Mouse (Mus musculus) cortical plate, adult 2 months (tissue): ENCODE results near the gene Chd2. TPM values are rescaled to one million over a fixed set of nuclear protein-coding genes. Genes with fewer than 3 reads are reported as not detected.

ENCODE experiments used
- H3K27ac ChIP-seq: fragments of 200-500 bp; 2 replicates; pipeline ENCODE4 v1.5.1; 2012; ENCODE audit warnings: low read length, control low read depth, inconsistent platforms; ENCODE audit not compliant: insufficient read depth
- H3K4me1 ChIP-seq: fragments of 200-500 bp; 2 replicates; pipeline ENCODE4 v1.6.1; 2011; ENCODE audit warnings: low read length; ENCODE audit not compliant: control insufficient read depth, insufficient read depth
- H3K4me3 ChIP-seq: fragments of 200-500 bp; 2 replicates; pipeline ENCODE4 v1.5.1; 2011; ENCODE audit warnings: mild to moderate bottlenecking, low read length, control low read depth; ENCODE audit not compliant: insufficient read depth
- CTCF ChIP-seq: fragments of 200-500 bp; IDR thresholded peaks from 2 replicates; pipeline ENCODE4 v1.5.1; 2011; ENCODE audit warnings: mild to moderate bottlenecking, control low read depth, low read length; ENCODE audit not compliant: insufficient read depth; ENCODE audit errors: extremely low read depth
- POLR2A ChIP-seq: fragments of 200-500 bp; IDR thresholded peaks from 2 replicates; pipeline ENCODE4 v1.6.1; 2011; ENCODE audit warnings: mild to moderate bottlenecking, low read length, control low read depth; ENCODE audit not compliant: insufficient read depth; ENCODE audit errors: extremely low read depth
- polyA plus RNA-seq: library from polyadenylated mRNA; depleted of rRNA; stranded (reverse); fragments of >200 nt; gene quantifications from 2 replicates; pipeline ENCODE4 v1.2.3, GENCODE M21; 2012

The Chd2 gene
- polyA plus RNA-seq, 1 experiment, result 33.5 TPM

DNA sequence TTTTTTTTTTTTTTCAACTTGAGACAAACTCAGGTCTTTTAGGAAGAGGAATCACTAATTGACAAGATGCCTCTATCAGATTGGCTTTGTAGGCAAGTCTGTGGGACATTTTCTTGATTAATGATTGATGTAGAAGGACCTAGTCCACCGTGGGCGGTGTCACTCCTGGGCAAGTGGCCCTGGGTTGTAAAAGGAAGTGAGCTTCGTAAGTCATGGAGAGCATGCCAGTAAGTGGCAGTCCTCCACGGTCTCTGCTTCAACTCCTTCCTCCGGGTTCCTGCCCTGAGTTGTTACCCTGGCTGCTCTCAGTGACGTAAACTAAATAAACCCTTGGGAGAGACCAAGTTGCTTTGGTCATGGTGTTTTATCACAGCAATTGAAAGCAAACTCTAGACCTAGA lies 22.5 kb upstream of the Chd2 start:
- no peaks in the 10 kb centered on the region for H3K4me1 ChIP-seq
- H3K4me3 ChIP-seq, result no peak overlapping the region
- H3K27ac ChIP-seq, result no peak overlapping the region
- TF ChIP-seq POLR2A, result no peak
- no peak for TF ChIP-seq CTCF

DNA sequence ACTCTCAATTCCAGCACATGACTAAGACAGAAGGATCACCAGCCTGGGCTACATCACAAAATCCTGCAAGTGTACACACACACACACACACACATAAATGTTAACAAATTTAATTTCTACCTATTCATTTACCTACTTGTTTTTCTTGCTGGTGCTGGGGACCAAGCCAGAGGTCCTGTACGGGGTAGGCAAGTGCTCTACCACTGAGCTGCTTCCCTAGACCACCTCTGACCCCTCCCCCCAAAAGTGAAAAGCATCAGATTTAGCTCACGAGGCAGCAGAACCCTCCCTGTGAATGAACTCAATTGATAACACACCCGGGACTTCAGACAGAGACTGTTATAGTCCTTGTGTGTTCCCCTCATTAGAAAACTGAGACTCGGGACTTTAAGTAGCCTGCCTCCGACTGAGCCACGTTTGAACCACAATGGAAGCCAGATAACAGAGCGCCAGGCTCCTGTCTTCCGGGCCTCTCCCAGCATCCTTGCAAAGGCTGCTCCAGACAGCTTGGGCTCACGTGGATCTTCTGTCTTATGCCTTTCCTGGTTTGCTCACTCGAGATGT lies 19.9 kb upstream of the Chd2 start:
- TF ChIP-seq CTCF (no peak), POLR2A (no peak)
- no peaks in the 10 kb centered on the region for H3K4me1 ChIP-seq
- H3K4me3 ChIP-seq, result no peak overlapping the region
- H3K27ac ChIP-seq, result no peak overlapping the region

DNA sequence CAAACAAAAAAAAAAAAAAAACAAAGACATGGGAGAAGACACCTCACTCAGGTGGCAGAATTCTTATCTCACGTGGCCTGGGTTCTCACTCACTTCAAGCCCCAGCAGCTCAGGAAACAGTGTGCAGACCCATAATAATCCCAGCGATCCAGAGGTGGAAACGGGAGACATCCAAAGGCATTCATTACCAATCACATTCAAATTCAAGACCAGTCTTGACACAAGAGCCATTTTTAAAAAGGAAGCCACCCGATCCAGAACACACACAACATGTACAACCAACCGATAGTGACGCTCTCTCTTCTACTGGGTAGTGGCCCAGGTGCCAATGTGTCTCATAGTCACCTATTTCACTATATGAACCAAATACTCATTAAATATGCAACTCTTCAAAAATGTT lies 19.2 kb upstream of the Chd2 start:
- Histone ChIP-seq H3K4me3 (no peak overlapping the region), H3K4me1 (no peaks in the 10 kb centered on the region), H3K27ac (no peak overlapping the region)
- TF ChIP-seq POLR2A, result no peak
- no peak for TF ChIP-seq CTCF

DNA sequence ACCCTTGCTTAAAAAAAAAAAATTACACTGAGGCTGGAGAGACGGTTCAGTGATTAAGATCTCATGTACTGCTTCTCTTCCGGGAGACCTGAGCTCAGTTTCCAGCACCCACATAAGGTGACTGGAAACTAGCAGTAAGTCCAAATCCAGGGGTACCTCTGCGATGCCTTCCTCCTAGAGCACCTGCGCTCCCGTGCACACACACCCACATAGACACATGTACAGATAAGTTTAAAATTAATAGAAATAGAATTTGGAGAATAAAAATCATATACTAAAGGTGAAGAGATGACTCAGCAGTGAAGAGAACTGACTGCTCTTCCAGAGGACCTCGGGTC lies 18.2 kb upstream of the Chd2 start:
- TF ChIP-seq POLR2A (no peak), CTCF (no peak)
- no peaks in the 10 kb centered on the region for H3K4me1 ChIP-seq
- peak overlapping the region; percentile 91 for H3K27ac ChIP-seq
- no peak overlapping the region; the same call in 1 of the 2 replicates for H3K4me3 ChIP-seq

DNA sequence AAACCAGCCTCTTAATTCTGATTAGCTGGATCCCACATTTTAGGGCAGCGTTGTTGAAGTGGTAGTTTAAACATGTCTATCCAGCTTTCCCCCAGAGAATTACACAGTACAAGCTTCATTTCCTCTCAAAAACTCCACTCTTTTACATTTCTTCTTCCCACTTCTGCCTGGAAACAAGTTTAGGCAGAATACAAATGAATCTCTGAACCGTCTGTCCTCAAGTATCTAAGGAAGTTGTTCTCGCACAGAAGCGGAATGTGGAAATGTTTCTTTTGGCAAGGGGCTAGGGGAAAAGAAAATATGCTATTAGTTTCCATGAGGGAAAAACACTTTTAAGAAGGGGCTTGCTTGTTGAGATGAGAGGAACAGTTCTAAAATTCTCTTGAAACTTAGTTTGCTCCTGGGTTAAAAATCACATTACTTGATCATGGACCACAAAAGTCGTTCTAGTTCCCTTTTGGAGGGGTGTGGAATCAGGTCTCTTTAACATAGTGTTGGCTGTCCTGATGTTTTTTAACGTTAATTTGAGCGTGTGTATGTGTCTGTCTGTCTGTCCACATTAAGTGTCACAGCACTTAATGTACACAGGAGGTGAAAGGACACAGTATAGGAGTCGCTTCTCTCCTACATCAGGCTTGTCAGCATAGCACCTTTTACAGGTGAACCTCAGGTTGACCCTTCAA lies 17.7 kb upstream of the Chd2 start:
- H3K4me3 ChIP-seq, result peak overlapping the region; percentile 50
- no peaks in the 10 kb centered on the region for H3K4me1 ChIP-seq
- H3K27ac ChIP-seq, result peak overlapping the region; percentile 91
- no peak for TF ChIP-seq CTCF
- no peak for TF ChIP-seq POLR2A

DNA sequence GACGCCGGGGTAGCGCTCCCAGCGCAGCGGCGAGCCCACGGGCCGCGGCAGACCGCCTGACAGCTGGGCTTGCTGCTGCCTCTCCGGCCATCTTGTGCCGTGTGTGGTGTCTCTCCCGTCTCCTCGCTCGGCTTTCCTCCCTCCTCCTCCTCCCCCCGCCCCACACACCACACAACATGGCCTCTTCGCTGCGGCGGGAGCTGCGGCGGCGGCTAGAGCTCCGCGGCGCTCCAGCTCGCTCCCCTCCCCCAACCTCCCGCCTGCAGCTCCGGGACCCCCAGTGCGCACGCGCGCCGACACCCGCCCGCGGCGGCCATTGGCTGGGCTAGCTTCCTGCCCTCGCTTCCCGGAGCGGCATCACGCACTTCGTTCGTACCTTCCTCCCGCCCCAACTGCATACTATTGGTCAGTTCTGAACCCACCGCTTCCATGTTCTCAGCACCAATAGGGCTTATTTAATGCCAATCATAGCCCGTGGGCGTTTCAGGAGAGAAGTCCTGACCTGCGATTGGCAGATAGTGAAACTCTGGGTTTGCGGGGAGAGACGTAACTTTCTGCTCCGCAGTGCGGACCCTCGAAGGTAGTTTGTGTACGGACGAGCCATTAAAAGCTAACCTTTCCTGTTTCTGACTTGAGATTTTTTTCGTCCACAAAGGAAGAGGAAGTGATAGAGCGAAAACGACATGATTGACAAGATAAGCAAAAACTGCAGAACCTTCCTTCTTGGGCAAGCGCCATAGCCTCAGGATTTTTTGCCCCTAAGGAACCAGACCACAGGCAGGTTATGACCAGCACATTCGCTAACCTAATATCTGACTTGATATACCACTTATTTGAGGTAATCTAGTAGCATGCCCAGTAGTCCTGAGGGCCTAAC lies 16.9 kb upstream of the Chd2 start:
- peak overlapping the region; percentile 50 for H3K4me3 ChIP-seq
- TF ChIP-seq POLR2A, result peak; percentile 98
- TF ChIP-seq CTCF, result no peak
- peak overlapping the region; percentile 97 for H3K27ac ChIP-seq

DNA sequence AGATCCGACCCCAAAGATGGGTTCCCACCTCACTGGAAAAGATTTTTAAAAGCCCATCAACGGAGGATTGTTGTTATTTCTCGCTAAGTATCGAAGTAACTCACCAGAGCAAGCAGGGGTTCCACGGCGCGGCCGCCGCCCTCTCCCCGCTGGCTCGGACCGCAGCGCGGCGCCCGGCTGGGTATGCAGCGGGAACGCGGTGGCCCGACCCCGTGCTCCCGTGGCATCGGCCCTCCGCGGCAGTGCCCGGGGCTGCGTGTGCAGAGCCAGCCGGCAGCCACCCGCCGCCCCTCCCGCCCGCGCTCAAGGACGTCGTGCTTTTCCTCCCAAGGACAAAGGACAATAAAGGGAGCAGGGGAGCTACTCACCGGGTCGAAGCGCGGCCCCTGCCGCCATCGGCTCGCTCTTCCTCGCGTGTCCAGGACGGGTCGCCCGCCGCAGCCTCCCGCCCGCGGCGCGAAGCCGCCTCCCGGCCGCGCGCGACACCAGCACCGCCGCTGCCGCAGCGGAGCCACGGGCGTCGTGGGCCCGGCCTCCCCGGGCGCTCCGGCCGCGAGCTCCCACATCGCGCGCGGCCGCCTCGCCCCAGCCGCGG lies 16.1 kb upstream of the Chd2 start:
- no peaks in the 10 kb centered on the region; the same call in 1 of the 2 replicates for H3K4me1 ChIP-seq
- TF ChIP-seq POLR2A (no peak), CTCF (no peak)
- H3K4me3 ChIP-seq, result peak overlapping the region; percentile 50
- peak overlapping the region; percentile 97 for H3K27ac ChIP-seq

More for the DNA sequence above, 16.9 kb upstream of the Chd2 start:
- H3K4me1 ChIP-seq, result no peaks in the 10 kb centered on the region

DNA sequence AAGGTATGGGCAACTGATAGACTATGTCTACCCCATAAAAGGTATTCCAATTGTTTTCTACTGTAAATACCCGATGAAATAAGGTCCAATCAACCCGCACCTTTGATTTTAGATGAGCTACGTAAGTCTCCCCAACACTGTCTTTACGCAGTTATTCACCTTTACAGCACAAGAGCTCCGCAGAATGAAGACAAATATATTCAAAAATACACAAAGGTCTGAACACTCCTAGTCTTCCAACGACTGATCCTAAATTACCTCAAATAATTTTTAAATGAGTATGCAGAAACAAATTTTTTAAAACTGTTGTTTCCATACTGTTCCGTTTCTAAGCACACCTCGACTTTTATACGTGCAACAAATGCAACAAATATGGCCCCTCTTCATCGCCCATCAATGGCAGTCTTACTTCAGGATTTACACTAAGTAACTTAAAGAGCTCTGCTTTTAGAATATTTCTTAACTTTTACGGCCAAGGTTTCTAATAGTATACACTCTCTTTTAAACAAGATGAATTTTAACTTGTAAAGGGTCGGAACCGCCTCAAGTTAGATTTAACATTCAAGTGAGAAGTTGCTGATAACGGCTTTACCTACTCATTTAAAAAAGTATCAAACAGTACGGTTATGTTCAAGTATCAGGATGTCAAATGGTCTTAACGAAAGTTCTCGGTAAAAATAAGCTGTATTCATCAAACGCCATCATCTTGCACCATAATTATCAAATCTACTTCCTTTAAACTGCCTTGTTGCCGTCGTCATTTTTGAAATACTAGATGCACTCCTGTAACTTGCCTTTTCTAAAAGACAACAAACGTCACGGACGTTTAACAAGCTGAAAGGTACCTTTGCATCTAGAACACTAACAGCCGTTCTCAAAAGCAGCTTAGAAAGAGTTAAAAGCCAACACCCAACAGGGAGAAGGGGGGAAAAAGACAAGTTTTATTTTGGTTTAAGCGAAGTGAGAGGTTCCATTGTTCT lies 15.3 kb upstream of the Chd2 start:
- peak overlapping the region; percentile 97 for H3K27ac ChIP-seq

More for the DNA sequence above, 15.3 kb upstream of the Chd2 start:
- Histone ChIP-seq H3K4me3 (peak overlapping the region; percentile 50), H3K4me1 (peaks cover 1% of the 10 kb centered on the region; the same call in 1 of the 2 replicates)
- TF ChIP-seq POLR2A (no peak), CTCF (no peak)
